Mouse (Mus musculus) heart, postnatal 10 days (tissue): ENCODE measurements at regions not wholly inside any gene's neighbourhood (a gene's known extent, or its start where the extent isn't known, plus 50 kb on each side); places are given as distances from the start of the nearest gene placed in this dataset.

Experiments
- DNase-seq, 2 experiments: peaks; one replicate each; pipeline ENCODE4 v3.0.0; 2021
- intact Hi-C: fragments of 180-260 bp; cut with DNase I; formaldehyde crosslinking; loops from one replicate; pipeline ENCODE4 v1.15.1; 2025

DNA sequence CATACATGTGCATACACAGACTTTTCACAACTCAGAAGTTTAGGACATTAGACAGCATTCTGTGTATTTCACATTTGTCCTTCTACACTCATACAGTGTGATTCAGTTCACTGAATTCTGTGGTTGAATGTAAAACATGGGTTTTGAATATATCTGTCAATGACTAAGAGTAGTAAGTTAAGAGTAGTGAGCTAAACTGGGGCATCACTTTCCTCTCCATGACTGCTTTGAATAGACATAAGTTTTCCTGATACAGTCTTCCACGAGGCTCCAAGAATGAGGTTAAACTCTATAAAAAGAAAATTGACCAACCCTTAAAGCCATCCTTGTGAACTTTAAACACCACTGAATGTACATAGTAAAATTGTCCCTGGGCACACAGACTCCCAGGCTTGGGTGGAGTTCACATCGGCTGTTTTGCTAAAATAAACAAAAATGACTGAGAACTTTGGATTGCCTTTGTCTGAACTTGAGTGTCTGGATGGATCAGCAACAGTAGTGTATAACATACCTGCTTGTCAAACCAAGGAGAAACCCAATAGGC, 94.9 kb upstream of the Cdkn2b start:
- DNase-seq: no peak
- intact Hi-C loops: no loop called here

DNA sequence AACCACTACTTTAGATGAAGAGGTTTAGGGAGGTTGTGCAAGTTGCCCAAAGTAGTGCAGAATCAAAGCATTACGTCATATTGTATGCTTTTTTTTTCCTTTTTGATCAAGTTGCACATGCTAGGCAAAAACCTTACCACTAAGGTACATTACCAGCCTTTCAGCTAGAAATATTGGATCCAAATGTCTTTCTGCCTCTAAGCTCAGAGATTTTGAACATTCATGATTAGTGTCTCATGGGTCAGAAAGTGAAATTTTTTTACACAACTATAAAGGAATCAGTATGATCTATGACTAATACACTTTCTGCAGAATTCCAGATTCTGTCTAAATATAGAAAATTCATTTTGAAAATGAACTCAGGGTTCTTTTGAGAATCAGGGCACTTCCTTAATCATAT, 92.3 kb upstream of the Cdkn2b start:
- no peak for DNase-seq
- intact Hi-C loops: no loop called here

DNA sequence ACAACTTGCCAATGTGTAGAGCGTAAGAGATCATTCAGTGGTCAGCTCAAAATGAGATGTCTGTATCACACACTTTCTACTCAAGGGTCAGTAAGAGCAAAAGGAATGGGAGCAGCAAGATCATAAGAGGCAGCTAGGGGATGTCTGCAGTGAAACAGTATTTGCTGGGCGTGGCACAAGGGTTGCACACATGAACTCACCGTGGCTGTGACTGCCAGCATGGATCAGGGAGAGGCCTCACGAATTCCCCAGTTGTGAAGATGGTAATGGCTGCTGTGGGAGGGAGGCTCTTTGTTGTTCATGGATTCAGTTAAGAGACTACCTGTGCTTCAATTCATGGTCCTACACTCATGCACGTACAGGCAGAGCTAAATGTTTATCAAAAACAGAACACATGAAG, 91.5 kb upstream of the Cdkn2b start:
- intact Hi-C loops: no loop called here
- DNase-seq: no peak

DNA sequence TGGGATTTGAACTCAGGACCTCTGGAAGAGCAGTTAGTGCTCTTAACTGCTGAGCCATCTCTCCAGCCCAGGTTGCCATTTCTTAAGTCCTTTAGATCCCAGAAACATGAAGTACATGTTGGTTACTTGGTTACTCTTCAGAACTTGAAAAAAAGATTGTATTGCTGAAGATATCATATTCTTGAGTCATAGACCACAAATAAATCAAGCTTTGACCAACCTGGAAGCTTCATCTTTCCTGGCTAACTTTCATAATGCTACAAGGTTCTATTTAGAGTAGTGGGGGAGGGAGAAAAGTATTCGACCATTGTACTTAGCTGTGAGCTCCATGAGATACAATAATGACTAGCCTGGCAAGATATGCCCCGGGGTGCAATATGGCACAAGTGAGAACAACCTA, 90.9 kb upstream of the Cdkn2b start:
- DNase-seq: no peak
- intact Hi-C loops: no loop called here

DNA sequence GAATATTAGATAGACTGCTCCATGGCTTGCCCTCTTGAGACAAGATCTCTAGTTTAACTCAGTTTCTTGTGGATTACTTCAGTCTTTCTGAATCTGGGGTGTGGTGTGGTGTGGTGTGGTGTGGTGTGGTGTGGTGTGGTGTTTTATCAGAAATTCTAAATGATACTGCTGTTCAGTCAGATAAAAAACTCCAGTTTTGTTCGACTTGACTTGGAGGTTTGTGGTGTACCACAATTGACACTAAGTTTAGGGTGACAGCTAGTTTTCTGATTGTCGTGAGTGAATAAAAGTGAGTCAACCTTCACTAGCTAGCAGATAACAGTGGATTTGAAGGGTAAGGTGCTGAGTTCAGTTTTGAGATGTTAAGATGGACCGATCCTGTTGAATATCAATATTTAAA, 89.5 kb upstream of the Cdkn2b start:
- intact Hi-C loops: no loop called here
- no peak for DNase-seq

DNA sequence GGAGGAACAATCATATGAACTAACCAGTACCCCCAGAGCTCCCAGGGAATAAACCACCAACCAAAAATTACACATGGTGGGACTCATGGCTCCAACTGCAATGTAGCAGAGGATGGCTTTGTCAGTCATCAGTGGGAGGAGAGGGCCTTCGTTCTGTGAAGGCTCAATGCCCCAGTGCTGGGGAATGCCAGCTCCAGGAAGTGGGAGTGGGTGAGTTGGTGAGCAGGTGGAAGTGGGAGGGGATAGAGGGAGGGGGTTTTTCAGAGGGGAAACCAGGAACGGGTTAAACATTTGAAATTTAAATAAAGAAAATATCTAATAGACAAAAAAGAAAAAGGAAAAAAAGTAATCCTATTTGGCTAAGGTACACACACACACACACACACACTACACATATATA, 88.4 kb upstream of the Cdkn2b start:
- intact Hi-C loops: no loop called here
- no peak for DNase-seq

DNA sequence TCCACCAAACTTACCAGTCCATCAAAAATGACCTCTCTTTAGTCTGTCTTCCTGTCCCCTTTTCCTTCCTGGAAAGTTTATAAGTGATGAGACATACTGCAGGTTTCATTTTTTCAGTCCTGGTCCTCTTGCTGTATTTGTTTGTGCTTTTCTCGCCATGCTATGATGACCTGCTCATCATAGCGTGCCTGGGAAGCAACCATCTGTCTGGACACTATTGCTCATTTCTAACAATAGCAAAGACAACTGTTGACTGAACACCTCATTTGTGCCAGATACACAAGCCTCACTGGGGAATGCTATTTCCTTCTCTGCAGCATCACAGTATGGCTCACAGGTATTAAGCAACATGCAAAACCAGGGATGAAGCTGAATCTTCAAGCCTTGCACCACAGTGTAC, 85.2 kb upstream of the Cdkn2b start:
- no peak for DNase-seq
- intact Hi-C loops: no loop called here

DNA sequence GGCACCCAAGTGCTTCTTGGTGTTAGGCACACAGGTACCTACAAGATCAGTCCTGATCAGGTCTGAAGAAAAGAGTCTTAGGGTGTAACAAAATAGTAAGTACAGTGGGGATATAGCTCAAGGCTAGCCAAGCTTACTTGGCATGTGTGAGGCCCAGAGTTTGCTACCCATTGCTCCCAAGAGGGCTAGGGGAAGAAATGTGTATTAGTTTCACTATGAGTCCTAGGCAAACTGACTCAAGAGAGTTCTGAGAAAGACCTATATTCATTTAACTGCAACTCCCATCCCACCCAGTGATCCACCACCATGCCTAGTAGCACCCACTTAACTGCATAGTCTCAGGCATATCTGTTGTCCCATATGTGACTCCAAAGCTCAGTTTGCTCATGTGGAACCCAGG, 84.5 kb upstream of the Cdkn2b start:
- intact Hi-C loops: no loop called here
- no peak for DNase-seq

DNA sequence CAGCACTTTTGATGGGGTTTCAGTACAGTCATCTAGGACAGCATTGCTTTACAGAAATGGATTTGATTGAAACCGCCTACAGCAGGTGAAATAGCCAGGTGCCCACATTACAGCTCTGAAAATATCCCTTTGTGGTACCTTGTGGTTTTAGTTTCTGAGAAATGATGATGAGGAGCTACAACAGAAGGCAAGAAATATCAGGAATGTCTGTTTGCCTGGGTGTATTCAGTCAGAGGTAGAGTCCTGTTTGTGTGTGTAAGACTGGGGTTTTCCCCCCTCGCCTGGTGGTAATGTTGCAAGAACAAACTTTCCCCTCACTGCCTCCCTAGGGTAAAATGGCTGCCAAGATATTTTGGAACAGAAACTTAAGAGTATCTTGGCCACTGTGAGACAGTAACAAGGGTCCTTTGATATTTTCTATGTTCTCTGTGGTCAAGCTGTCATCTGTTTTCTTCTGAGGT, 82.4 kb upstream of the Cdkn2b start:
- peak; percentile 23 to 44 for DNase-seq
- intact Hi-C loops: no loop called here

DNA sequence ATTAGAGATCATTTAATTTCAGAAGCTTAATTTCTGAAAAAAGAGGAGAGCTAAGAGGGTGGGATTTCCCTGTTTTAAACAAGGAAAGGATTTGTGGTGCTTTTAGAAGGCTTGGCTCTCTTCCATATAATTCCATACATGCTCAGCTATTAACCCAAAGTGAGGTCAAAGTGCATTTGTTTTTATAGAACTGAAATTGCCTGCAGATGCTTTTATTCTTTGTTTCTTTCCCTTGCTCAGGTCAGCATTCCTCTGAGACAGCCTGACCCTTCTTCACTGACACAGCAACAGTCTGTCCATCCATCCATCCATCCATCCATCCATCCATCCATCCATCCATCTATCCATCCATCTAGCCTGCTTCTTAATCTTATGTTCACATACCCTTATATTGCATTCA, 82.0 kb upstream of the Cdkn2b start:
- no peak for DNase-seq
- intact Hi-C loops: no loop called here

DNA sequence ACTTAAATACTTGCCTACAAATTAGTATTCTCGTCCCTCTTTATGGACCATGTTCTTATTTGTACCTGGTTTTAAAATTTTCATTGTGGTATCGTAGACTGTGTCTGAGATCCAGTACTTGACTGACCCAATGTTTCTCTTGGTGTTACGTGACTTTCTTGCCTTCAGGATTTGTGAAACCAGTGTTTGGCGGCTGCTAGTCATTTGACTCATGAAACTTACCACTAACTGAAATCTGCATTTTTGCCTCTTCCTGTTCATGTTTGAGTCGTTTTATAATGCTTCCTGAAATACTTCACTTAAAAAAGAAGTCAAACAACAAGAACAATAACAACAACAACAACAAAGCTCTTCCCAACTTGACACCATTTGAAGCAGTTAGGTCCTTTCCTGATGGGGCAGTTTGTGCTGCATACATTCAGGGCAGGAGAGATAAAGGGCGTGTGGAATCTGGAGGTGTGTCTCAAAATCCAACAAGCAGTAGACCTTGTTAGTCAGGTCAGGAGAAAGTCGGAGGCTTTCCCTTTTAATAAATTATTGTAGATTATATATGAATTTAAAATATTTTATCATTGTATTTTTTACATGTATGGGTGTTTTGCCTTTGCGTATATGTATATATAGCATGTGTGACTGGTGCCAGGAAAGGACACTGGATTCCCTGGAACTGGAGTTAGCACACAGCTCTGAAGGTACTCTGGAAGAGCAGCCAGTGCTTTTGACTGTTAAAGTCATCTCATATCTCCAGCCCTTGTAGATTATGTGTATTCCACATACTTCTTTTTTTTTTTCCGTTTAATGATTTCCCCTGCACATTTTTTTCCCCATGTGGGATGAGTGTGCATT, 80.8 kb upstream of the Cdkn2b start:
- intact Hi-C loops: no loop called here

DNA sequence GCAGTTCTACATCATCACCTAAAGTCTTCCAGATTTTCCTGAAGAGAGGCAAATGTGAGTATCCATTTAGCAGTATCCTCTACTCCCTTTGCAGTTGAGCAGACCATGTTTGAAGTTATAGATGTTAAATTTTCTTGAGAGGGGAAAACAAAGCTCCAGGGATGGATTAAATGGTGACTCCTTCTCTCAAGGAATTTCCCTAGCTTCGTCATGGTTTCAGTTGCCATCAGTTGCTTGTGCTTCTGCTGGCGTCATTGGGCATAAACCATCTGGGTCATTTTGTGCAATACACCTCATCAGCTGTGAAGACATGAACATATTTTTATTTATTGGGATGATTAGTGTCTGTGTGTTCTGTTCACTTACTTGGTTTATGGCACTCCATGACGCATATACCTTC, 72.7 kb upstream of the Cdkn2b start:
- intact Hi-C loops: no loop called here
- no peak for DNase-seq

More for the DNA sequence above, 80.8 kb upstream of the Cdkn2b start:
- no peak for DNase-seq

DNA sequence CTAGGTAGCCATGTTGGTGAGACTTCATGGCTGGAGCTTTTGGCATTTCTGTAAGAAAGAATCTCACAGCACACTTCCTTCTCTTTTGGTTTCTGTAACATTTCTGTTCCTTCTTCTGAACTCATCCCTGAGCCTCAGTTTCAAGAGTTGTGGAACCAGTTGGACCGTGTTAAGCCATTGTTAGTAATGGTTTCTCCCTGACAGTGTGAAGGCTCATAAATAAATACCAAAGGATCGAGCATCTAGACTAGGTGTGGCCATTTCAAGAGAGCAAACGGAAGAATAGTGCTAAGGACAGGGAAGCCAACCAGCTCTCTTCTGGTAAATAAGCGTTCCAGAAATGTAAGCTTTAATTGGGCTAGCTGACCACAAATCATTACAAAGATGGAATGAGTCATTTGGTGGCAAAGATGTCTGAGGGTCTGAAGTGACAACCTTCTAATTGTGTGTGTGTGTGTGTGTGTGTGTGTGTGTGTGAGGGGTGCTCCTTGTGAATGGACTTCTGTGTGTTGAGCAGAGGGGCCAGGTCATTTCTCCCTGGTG, 71.7 kb upstream of the Cdkn2b start:
- intact Hi-C loops: no loop called here

DNA sequence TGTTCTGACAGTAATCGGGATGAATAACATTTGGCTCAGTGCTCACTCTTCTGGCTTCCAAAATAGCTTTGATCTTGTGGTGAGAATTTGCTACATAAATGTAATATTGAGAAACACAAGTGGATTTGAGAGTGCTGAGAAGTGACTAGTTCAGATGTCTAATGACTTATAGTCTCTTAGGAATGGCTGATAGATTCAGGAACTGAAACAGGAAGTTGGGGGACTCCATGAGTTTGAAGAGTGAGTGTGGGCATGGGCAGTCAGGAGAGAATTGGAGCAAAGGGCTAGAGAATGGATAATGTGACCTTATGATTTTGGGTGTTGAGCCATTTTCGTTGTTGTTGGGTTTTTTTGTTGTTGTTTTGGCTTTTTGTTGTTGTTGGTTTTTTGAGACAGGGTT, 70.9 kb upstream of the Cdkn2b start:
- no peak for DNase-seq
- intact Hi-C loops: no loop called here

More for the DNA sequence above, 71.7 kb upstream of the Cdkn2b start:
- no peak for DNase-seq

DNA sequence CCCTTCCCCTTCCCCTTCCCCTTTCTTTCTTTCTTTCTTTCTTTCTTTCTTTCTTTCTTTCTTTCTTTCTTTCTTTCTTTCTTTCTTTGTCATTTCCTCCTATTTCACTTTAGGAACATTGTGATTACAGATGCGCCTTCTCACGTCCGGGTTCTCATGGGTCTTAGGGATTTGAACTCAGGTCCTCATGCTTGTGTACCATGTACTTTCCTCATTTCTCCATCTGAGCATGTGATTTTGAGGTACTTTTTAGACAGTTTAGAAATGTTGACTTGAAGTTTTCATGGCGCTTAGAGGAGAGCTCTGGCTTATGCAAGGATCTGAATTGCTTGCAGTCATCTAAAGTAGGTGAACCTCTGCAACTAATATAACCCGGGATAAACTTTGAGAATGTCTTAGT, 70.2 kb upstream of the Cdkn2b start:
- intact Hi-C loops: no loop called here
- DNase-seq: no peak

DNA sequence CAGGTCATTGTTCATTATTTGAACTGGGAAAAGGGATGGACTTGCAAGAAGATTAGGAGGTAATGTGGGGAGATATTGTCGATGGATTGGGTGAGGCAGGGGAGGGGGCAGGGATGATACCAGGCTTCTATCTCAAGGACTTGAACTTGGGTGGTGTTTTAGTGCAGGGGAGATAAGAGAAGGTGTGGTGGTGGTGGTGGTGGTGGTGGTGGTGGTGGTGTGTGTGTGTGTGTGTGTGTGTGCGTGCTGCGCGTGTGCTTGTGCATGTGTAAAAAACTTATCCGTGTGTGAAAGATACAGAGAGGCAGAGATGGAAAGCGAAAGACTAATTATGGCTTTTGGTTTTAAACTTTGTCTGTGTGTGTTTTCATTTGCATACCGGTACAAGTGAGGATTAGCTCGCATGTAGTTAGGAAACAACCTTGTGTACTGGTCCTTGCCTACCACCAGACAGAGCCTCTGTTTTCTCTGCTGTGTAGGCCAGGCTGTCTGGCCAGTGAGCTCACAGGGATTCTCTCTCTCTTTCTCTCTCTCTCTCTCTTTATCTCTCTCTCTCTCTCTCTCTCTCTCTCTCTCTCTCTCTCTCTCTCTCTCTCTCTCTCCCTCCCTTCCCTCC, 69.6 kb upstream of the Cdkn2b start:
- intact Hi-C loops: no loop called here
- DNase-seq: no peak

DNA sequence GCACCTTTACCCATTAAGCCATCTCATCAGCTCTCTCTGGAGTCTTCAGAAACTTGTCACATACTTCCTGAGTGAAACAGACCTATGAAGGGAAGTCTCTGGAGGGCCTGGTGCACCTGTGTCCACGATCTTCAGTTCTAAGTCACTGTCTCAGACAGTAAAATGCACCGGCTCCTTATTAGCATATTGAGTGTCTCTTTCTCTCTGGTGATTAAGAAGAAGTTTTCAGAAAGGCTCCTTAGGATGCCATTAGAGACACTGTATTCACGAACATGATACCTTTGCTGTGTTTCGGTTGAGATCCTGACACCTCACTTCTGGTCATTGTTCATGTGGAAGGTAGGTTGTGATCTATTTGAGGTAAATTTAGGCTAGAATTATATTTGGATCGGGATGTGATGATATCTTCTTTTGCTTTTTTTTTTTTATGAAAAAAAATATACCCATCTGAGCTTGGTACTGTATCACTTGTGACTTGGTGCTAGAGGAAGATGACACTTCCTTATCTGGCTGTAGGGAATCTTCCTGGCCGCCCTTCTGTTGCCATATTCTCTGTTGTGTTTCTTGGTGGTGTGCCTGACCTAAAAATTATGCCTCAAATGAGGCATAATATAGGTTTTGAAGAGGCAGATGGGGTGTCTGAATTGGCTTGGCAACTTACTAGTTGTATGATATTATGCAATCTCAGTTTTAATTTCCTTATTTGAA, 68.9 kb upstream of the Cdkn2b start:
- no peak for DNase-seq
- intact Hi-C loops: no loop called here

DNA sequence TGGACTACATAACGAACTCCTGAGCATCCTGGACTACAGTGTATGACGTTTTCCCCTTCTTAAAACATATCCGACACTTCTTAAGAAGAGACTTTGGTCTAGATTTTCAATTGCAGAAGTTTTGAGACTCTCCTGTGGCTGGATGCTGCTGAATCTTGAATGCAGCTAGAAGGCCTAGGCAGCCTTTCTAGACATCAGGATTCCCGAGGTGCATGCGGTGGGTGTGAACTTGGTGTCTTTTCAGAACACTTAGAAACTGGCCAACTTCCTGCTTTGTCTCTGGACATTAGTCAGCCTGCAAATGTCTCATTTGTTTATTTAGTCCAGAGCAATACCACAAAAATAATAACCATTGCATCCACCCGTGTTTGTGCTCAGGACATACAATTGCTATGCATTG, 61.8 kb upstream of the Cdkn2b start:
- intact Hi-C loops: no loop called here
- no peak for DNase-seq

DNA sequence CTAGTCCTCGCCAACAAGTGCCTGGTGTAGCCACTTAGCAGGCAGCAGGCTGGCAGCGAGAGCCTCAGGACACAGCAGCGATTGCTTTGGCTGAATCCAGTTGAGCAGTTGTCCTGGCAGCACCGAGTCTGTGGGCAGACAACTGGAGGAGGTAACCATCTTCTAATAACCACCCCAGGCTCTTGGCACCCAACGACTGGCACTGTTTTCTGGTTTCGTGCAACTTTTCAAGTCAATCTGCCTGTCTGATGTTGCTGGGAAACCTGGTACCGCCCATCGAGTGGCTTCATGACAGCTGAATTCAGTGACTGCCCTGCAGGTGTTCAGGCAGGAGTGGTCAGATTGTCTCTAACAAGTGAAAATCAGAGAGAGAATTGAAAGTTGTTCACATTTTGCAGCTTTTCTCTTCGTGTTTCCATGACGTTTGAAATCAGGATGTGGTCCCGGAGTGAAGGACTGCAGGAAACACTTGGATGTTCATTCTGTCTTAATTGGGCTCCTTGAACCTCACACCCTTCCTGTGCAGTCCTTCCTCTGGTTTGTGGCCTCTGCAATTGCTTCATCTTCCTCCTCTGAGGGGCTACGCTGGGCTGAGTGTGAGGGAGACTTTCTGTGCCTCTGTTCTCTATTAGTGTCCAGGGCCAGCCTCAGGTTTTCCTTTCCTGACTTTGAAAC, 58.1 kb upstream of the Cdkn2b start:
- intact Hi-C loops: no loop called here
- no peak for DNase-seq

DNA sequence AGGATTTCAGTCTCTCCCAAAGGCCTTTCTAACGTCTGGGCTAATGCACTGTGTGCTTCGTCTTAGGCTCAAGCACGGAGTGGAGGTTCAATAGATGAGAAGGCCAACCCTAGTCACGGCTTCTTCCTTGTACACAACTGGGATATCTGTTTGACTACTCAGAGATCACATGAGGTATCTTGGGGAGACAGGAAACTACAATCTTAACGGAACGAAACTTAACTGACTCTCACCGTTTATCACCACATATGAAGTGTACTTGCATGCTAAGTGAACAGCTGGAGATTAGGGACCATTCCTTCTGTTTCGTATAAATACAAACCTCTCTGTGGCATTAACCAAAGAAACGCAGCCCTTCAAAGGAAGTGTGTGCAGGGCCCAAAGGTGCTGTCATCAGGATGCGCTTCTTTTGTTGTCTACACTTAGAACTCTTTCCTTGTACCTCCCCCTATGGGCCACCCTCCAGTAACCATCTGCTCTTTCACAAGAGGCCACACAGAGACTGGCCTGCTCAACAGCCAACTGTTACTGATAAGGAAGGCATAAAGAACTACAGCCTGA, 55.8 kb upstream of the Cdkn2b start:
- peak in 1 of 2 experiments; percentile 20 for DNase-seq
- intact Hi-C loops: no loop called here
